Mouse (Mus musculus) bone marrow, adult 2 months (tissue): ENCODE results near the gene 2010300C02Rik.

Source experiments
- CTCF ChIP-seq: fragments of 200-500 bp; IDR thresholded peaks from 2 replicates; pipeline ENCODE4 v1.5.1; 2011; ENCODE audit warnings: low read length, control low read depth; ENCODE audit not compliant: control insufficient read depth, insufficient read depth
- POLR2A ChIP-seq: fragments of 200-500 bp; IDR thresholded peaks from 2 replicates; pipeline ENCODE4 v1.6.1; 2011; ENCODE audit warnings: low read depth, mild to moderate bottlenecking, control low read depth, low read length, borderline replicate concordance; ENCODE audit not compliant: control insufficient read depth

GRCm38 (mm10) chr1:37617047-37617446 is 102.8 kb downstream of the 2010300C02Rik start:
- no peak for TF ChIP-seq POLR2A
- TF ChIP-seq CTCF = no peak
